Mouse (Mus musculus) cerebellum, adult 18-20 months (tissue): Measurements from ENCODE around the gene Dusp1.

Experiments used
- DNase-seq, 2 experiments: peaks; one replicate each; pipeline ENCODE4 v3.0.0; 2021

The Dusp1 gene

DNA sequence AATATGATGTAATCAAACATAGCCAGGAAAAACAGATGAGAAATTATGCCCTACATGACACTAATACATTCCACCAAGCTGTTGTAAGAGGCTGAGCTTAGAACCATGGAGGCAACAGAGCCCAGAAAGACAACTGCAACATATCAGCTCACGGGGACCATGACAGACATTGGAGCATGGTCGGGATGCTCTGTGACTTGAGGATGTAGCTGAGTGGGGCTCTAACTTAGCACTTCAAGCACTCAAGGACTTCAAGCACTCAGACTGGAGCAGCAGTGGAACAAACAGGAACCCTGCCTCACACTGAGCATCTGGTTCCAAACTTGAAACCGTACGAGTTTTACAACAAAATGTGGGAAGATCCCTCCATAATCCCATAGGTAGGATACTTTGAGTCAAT is 46.3 kb downstream of the Dusp1 start:
- no peak for DNase-seq

DNA sequence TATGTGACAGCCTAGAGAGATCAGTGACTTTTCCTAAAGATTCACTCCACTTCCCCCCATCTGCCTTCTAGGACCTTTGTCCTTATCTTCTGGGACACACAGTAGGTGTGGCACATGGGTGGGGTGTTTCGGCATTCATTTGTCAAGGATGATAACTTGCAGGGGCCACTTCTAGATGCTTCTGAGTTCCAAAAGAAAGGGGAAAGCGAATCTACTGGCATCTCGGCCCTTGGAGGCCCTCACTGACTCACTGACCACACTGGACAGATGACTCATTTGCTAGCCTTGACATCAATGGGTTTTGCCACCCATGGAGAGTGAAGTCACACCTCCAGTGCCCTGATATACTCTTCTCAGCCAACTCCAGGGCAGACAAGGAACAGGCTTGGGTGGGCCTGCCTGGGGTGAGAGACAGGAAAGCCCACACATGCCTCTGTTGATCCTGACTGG is 47.3 kb downstream of the Dusp1 start:
- peak in 1 of 2 experiments; percentile 31 for DNase-seq

DNA sequence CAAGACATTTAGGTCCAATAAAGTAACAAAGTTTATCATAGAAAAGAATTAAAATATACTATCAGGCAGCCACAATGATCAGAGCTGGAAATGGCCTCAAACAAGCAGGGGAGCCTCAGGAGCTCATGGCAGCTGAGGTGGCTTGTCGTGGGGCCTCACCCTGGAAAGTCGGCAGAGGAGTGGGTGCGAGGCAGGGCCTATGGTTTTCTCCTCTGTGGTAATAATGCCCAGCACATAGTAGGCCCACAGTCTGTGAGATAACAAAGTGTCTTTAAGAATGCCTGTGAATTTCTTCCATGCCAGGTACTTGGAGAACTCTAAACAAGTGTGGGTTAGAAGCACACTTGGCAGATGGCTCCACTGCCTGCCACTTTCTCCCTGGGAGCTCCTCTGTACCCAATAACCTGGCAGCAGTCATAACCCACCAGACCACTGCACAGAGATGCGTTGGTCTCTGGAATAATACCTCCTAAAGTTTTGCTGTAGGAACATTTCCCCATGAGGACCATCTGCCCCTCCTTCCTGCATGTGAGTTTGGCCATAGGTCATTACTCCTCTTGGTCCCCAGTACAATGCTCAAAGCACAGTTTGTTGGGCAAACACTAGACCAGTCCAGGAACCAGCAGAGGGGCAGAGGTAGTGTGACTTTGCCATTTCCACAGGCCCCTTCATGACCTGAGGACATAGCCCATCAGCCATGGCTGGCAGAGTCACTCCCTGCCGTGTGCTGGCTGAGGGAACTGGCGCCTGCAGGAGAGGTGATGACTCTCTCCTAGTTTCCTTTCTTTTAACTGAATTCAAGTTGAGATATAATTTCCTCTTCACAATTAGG is 48.3 kb downstream of the Dusp1 start:
- no peak for DNase-seq

DNA sequence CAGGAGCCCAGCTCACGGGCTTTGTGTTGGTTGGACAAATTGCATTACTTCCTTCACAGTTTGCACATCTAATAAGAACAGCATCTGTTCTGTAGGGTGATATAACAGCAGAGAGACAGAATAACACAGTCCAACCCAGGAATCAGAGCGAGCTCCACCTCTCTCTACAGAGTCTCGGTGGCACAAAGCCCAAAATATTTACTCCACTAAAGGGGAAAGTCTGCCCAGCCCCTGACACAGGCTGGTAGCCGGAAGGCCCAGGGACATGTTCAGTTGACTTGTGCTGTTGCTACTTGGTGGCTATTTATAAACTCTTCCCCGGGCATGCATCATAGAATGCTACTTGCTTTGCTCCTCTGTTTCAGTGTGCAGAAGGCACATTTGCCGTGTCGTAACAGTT is 49.0 kb downstream of the Dusp1 start:
- DNase-seq, result no peak

DNA sequence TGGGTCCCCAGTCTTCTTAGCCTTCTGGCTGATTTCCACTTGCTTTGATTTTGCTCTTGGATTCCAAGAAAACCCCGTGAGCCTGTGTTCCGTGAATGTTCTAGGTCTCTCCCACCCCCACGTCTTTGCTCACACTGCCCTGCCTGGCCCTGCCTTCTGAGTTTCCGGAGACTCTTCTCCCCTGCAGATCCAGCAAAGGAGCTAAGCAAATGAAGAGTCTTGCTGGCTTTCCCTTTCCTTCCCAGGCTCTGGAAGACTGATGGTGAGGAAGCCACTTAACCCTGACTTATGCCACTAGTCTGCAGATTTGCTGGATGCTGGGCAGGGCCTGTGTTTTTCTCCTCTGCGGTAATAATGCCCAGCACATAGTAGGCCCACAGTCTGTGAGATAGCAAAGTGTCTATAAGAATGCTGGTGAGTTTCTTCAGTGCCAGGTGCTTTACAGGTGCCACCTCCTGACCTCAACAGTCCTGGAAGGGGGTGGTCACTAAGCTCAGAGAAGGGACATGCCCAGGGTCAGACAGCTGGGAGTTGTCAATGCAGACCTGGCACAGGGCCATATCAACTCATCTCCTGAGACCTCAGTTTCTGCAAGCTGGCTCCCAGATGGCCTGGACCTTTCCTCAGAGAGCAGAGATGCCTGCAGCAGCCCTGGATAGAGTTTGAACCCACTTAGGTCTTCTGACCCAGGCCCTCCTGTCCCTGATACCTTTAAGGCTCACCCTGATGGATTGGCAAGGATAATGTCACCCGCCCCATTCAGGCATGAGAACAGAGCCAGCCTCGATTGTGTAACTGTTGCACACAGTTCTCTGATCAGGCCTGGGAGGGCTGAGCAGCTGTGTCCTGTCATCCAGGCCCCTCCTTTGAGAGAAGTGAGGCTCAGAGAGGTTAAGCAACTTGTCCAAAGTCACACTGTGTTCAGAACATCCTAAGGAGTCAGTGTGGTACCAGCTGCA is 49.8 kb downstream of the Dusp1 start:
- DNase-seq, result no peak

DNA sequence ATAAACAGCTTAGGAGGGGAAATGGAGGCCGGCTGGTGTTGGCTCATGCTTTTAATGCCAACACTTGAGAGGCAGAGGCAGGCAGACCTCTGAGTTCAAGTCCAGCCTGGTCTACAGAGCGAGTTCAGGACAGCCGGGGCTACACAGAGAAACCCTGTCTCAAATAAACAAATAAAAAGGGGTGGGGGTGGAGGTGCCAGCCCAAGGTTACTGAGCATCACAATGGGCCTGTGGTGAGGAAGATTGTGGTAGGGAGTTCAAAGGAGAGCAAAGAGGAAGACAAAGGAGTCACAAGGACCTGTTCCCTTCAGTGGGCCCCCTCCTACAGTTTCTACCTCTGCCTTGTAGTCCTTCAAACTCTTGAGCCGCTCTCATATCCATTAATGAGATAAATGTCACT is 50.7 kb downstream of the Dusp1 start:
- no peak for DNase-seq

DNA sequence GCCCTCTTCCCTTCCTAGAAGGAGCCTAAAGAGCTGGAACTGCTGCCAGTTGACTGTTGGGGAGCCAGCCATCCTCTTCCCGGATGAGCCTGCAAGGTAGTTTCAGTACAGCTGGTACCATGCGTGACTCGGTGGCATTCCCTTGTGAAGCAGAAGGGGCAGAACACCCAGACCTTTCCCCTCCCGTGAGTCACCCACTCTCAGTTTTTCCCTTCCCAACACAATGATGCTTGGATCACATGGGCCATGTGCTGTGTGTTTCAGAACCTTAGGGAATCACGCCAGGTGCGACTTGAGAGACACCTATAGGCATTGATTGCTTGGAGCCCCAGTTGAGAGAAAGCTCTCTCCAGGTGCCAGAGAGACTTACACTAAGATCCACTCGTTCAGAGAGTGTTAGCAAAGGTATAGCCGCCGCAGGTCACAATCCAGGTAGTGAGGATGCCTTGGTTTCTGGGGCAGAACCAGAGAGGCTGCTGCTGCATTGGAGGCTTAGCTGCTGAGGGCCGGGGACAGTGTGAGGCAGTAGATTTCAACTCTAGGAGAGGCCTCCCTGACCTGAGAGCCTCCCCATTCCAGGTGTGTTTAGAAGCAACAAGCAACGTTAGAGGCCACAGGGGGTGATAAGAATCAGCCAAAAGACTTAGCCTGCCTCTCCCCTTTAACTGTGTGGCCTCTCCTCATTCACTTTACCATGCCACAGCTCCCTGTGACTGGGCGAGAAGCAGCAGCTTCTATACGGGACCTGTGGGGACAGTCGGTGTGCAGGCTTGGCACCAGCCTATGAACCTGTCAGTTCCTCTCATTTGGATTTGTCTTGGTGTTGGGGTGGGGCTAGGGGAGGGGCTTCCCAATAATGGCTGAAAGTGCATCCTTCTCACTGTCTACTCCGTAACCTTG is 51.5 kb downstream of the Dusp1 start:
- no peak for DNase-seq

DNA sequence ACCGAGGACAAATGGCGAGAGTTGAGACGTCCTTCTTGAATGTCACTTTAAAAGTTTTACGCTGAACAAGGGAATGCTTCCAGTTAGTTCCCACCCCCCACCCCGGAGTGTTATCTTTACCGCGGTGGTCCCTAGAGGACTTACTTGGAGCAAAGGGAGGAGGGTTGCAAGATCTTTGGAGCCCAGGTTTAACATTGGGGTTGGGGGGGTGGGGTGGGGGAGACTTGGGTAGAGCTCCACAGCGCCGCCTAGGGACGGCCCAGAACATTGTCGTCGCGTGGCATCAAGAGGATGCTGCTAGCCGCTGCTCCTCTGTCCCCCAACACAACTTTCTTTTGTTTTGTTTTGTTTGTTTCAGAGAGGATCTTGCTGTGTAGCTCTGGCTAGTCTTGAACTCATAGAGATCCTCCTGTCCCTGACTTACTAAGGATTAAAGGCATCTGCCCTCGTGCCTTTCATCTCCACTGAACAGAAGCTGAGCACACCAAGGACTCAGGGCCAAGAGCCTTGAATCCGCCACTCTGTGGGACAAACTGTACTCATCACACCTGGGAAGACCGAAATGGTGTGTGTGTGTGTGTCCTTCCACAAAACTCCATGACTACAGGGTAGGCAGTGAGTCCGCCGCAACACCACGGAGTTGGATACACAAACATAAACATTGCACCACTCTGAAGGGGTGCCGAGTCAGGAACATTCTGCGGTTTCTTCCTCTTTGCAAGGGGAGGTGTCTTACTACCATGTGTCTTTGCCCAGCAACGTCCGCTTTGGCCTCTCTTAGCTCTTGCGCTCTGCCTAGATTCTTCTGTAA is 52.8 kb downstream of the Dusp1 start:
- peak; percentile 69 to 85 for DNase-seq

DNA sequence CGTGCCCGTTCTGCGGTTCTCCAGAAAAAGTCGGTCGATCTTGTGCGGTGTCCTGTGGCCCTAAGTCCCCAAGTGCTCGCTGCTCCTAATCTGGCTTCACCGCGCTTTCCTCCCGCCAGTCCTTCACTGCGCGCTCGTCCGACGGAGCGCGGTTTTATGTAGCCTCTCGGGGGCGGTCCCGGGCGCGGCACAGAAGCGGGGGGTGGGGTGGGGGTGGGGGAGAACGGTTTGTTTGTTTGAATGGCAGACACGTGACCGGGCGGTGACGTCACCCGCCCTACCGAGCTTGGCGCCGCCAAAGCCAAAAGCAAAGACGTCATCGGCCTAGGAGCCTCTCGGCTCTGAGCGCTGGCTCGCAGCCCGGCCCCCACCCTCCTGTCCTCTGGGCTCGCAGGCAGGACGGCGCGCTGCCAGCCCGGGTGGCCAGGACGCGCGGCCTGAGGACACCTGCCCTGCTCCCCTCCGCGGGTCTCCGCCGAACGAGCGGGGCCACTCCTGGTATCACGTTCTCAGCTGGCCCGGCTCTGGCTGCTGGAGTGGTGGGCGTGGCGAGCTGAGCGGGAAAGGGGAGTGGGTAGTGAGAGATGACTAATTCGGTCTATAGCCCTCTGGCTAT is 53.5 kb downstream of the Dusp1 start:
- DNase-seq, result peak; percentile 99 to 100

DNA sequence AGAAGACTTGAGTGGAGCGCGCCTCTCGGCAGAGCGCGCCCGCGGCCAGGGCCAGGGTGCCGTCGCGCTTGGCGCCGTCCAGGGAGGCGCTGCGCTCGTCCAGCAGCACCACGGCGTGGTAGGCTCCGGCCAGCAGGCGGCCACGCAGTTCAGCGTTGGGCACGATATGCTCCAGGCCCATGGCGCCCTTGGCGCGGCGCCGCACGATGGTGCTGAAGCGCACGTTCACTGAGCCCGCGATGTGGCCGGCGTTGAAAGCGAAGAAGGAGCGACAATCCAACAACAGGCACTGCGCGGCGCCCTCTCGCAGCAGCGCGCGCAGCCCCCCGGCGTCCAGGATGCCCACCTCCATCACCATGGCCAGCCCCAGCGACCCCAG is 54.0 kb downstream of the Dusp1 start:
- DNase-seq, result peak; percentile 79 to 89

DNA sequence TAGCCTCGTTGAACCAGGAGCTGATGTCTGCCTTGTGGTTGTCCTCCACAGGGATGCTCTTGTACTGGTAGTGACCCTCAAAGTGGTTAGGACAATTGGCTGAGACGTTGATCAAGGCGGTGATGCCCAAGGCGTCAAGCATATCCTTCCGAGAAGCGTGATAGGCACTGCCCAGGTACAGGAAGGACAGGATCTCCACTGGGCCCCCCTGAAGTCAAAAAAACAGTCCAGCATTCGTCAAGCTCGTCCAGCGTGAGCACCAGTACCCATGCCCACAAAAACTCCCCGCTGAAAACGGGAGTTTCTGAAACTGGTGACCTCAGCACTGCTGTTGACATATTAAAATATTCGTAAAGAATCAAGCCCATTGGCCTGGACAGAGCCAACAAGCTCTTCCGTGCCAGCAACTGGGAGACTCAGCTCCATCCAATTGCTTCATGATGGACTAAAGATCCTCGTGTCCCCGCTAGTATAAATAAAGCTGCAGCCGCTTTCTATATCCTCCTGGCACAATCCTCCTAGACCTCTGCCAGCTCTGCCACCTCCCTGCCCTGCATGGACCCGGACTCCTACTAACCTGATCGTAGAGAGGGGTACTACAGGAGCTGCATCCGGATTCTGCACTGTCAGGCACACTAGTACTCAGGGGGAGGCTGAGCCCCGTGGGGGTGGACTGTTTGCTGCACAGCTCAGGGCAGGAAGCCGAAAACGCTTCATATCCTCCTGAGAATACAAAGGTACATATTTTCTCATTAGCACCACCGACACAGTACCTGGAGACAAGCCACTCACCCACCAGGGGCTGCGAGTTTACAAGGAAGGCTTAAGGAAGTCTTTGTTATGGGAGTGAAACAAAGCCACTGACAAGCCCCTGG is 54.7 kb downstream of the Dusp1 start:
- peak; percentile 73 to 75 for DNase-seq

DNA sequence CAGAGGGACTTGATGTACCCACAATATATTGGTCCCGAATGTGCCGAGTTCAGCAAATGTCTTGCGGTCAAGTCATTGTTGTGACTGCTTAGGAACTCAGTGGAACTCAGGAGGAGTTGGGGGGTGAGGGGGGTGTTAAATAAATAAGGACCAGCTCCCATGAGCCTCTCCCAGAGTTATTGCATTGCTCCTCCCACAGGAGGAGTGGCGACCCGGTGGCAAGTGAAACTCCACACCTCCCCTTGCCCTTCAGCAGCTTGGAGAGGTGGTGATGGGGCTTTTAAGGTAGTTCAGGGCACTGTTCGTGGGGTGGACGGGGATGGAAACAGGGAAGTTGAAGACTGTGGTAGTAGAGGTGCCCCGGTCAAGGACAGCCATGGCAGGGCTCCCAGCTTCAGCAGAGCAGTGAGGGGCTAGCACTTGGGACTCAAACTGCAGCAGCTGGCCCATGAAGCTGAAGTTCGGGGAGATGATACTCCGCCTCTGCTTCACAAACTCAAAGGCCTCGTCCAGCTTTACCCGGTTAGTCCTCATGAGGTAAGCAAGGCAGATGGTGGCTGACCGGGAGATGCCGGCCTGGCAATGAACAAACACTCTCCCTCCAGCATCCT is 55.8 kb downstream of the Dusp1 start:
- peak; percentile 63 to 71 for DNase-seq

DNA sequence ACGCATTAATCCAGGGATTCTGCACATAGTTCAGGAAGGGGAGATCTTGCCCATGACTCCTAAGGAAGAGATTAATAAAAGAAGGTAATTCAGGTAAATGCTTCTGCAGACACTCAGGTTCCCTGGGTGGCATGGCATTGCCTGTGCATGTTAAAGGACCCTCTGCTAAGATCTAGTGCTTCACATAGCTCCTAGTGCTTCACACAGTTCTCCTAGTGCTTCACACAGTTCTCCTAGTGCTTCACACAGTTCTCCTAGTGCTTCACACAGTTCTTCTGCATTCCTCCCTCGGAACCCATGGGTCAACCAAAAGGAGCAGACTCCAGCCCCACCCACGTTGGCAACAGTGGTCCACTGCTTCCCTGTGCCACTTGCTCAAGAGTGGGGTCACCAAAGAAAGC is 56.7 kb downstream of the Dusp1 start:
- DNase-seq, result peak in 1 of 2 experiments; percentile 14

DNA sequence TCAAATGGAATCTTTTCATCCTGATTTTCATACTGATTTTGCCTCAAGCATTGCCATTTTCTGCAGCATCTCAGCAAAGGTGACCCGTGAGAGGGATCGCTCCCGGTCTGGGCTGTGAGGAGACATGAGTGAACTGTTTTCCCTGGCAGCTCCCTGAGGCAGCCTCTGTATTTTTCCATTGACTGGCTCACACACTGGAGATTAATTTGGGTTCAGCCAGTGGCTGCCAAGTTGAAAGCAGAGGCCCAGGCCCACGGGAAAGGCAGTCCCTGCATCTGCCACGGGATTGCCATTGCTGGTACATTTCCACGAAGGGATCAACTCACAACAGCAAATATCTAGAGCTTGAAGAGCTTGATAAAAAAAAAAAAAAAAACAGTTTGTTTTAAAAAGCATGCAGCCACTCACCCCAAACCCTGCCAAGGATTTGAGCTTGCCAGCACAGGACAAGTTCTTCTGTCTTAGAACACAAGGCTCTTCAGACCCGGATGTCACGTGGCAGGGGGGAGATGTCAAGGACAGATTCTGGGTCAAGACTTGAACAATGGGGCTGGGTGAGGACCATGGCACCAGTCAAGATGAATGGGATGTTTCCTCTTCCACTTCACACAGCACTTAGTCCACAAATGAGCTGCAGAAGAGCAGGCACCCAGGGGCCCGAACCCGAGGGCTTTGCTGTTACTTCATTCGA is 57.8 kb downstream of the Dusp1 start:
- peak; percentile 75 to 80 for DNase-seq

DNA sequence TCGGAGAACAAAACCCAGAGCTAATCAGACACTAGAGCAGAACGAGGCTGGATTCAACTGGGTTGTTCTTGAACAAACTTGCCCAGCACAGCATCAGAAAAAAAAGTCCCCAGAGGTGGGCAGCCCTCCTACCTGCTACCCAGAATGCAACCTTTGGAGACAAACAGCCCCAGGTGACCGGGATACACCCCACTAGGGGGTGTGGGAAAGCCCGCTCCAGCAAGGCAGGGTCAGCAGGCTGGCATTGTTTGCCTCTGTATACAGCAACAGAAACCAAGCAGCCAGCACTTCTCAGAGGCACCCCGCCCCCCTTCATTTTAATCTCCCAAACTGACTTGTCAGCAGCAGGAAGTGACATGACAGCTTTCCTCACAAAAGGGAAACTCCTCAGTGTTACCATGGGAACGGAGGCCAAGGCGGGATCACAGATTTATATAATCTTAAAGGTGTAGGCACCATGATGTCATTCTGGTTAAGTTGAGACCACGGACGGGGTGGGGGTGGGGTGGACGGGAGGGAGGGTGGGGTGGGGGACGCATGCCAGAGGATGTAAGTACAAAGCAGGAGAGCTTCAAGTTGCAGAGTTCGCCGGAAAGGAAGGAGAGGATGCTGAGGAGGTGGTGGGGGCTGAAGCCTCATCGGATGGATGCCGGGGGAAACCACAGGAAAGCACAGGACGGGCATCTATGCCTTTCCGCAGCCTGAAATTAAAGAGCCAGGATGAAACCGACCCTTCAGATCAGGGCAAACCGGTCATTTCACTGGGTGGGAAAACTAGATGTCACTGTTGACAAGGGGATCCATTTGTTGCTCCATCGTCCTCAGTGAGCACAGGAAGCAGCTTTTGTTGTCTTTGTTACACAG is 58.9 kb downstream of the Dusp1 start:
- DNase-seq, result peak; percentile 67 to 81

DNA sequence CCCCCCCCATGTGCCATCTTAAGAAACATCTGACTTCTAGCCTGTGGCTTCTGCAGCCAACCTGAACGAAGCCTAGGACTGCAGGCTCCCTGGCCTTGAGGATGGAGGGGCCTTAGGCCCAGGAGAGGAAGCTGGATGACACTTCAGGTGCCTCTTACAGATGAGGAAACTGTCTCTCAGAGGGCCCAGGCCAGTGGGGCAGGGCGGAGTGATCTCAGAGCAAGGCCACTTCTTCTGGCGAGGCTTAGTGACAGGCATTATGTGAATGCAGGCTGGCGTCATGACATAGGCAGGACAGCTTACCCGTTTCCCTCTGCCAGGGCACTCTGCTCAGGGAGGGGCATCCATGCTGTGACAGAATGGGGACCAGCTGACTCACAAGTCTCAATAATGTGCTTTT is 60.1 kb downstream of the Dusp1 start:
- peak in 1 of 2 experiments; percentile 15 for DNase-seq

DNA sequence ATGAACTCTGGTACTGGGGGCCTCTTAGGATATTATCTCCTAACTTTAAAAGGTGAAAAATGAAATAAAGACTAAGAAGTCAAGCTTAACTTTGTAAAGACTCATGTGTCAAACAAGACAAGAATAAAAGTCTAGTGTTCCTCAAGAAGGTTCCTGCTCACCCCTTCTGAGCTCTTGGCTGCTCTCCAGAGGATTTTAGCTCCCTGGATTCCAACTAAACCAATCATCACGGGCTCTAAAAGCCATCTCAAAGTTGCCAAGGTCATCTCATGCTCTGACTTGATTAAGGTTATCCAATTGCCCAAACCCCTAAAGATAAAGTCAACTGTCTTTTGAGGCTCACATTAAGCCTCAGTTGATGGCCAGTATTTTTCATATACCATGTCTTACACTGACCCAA is 63.3 kb downstream of the Dusp1 start:
- DNase-seq, result no peak

DNA sequence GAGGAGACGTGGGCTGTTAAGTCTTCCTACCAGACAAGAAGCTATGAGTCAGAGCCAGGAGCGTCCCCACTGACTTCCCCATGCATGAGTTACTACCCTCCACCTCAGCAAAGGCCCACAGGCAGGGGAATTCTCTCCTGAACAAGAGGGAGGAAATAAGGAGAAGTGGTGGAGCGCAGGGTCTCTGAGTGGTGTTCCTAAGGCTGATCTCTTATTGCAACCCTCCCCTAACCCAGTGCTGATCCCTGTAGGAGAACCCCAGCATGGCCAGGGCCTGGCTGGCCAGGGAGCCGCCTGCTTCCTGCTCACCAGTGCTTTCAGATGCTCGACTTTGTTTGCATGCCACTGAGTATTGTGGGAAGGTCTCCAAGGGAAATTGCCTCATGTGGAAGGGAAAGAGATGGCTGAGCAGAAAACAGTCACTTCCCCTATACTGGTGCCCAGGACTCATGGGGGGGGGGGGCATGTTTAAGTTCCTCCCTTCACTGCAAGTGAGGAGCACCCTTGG is 64.5 kb downstream of the Dusp1 start:
- DNase-seq, result no peak
